Mouse (Mus musculus) 416B (cell line): ENCODE results near the gene Stox2.

Source experiments
- DNase-seq: peaks from one replicate; pipeline ENCODE4 v3.0.0; 2011; ENCODE audit warnings: low read depth

Gene Stox2

GRCm38 (mm10) chr8:47409061-47409460 is 37.1 kb downstream of the Stox2 start:
- no peak for DNase-seq

GRCm38 (mm10) chr8:47404852-47405251 is 41.3 kb downstream of the Stox2 start:
- no peak for DNase-seq

DNA sequence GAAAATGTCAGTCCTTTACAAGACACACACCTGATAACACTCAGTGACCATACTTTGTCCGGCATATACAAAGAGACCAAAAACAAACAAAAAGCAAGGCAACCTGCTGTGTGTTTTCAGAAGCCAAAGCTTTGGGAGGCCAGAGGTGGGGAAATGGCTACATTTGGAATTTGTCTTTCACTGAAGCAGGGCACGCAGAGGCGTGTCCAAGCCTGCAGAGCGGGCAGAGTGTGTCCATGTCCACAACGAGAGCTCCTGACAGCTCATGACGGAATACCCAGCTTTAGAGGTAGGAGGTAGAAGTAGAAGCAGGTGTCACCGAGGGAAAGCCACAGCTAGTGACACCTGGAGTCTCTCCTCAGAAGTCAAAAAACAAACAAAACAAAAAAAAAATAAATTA is 53.2 kb downstream of the Stox2 start:
- DNase-seq: no peak

DNA sequence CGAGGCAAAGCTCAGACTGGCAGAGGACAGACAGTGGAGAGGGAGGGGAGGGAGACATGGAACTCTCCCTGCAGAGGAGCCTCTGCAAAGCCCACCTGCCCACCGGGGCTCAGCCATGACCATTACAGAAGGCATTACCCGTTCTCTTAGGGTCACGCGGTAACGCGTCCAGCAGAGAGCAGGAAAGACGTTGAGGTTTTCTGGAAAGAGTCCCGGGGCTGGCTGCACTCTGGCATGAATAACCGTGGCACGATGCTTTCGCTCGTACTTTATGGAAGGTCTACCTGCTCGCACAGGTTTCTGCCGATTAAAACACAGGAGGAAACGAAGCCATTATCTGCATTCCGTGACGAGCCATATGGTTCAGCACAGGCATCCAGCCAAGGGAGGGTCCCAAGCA is 53.9 kb downstream of the Stox2 start:
- no peak for DNase-seq

DNA sequence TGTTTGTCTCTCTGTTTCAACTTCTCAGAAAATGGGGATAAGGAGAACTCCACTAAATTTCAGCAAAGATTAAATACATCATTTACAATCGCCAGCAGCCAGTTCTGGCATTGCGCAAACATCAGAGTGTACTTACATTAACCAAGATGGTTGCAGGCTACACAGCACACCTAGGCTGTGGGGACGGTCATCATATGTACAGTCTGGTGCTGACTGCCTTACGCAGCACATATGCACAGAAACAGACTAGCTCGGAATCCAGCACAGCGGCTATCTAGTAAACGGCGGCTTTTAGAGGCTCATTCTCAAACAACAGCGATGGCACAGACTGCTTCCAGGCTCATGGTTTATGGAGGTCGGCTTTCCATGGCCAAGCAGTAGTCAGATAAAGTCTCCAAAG is 54.3 kb downstream of the Stox2 start:
- no peak for DNase-seq

DNA sequence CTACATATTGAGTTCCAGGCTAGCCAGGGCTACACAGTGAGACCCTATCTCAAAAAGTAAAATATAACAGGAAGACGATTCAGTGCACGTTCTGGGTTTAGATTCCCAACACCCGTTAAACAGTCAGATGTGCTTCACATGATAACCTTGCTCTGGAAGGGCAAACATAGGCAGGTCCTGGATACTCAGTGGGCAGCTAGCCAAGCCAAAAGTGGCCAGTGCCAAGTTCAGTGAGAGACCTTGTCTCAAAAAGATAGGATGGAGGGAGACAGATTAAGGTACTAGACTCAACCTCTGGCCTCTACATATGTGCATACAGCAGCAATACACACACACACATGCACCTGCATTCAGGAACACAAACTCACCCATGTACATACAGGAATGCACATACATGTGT is 56.7 kb downstream of the Stox2 start:
- no peak for DNase-seq

GRCm38 (mm10) chr8:47388171-47388570 is 58.0 kb downstream of the Stox2 start:
- DNase-seq: no peak

DNA sequence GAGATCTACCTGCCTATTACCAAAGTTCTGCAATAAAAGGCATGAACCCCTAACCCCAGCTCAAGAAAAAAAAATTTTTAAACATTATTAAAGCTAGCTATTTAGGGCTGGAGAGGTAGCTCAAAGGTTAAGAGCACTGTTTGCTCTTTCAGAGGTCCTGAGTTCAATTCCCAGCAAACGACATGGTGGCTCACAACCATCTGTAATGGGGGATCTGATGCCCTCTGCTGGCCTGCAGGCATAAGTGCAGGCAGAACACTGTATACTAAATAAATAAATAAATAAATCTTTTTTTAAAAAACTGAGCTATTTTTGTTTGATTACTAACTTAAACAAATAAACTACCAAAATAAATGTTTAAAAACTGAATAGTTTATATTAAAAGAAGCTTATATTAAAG is 60.4 kb downstream of the Stox2 start:
- peak; percentile 22 for DNase-seq

DNA sequence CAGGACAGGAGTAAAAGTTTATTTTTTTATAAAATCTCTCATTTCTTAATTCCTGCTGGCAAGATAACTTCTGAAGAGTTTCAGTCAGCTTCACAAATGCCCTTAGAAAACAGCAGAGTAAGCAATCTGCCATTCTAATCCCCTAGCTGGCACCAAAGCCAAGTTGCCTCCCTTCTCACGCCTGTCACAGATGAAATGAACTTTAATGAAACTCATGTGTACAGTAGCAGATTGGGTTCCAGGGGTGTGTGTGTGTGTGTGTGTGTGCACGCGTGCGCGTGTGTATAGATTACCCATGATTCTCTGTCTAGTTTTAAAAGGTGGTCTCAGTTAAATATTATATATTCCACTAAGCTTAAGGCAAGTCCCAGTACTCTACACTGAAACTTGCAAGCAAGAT is 62.0 kb downstream of the Stox2 start:
- no peak for DNase-seq

DNA sequence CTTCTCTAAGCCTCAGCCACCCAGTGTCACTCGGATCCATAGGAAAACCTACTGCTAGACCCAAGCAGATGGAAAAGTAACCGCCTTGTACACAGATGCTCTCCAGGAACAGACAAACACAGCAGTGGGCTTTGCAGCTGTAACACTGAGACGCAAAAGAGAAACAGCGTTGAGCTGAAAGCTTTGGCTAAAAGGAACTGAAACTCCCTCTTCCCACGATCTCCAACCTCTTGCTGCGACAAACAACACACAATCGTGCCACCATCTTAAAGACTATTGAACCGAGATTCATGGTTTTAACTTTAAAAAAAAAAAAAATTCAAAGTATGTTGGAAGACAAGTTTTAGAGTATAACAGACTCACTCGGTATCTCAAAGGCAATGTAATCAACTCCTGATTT is 62.5 kb downstream of the Stox2 start:
- DNase-seq: no peak

- DNase-seq: no peak
These were observed 64.9 kb downstream of the Stox2 start for GRCm38 (mm10) chr8:47381216-47381615.

- peak; percentile 10 for DNase-seq
These were observed 65.4 kb downstream of the Stox2 start for GRCm38 (mm10) chr8:47380725-47381124.

- peak; percentile 88 for DNase-seq
These were observed 66.1 kb downstream of the Stox2 start for GRCm38 (mm10) chr8:47380075-47380474.

DNA sequence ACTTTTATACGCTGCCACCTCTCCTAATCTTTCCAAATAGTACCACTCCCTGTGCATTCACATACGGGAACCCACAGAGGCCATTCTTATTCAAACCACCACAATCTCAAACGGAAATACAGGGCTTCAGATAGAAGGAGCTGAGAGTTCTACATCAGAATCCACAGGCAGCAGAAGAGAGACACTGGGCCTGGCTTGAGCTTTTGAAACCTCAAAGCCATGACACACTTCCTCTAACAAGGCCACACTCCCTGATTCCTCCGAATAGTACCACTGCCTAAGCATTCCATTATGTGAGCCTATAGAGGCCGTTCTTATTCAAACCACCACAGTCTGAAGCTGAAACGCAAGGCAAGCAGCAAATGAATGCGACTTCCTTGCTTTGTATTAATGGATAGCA is 69.5 kb downstream of the Stox2 start:
- DNase-seq: no peak

DNA sequence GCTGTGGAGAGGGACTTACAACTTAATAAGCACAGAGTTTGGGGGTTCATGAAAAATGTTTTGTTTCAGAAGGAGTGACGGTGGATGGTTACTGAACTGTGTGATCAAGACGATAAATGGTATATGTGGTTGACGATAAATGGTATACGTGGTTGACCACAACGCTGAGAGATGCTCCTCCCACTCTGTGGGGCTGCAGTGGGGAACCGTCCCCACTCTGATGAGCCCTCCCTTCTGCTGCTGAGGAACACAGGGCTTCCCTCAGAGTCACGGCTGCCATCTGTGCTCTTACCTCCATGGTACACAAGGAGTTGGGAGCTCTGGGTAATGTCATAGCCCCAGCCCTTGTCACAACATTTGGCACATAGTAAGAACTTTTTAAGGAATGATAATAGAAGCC is 72.4 kb downstream of the Stox2 start:
- peak; percentile 47 for DNase-seq

DNA sequence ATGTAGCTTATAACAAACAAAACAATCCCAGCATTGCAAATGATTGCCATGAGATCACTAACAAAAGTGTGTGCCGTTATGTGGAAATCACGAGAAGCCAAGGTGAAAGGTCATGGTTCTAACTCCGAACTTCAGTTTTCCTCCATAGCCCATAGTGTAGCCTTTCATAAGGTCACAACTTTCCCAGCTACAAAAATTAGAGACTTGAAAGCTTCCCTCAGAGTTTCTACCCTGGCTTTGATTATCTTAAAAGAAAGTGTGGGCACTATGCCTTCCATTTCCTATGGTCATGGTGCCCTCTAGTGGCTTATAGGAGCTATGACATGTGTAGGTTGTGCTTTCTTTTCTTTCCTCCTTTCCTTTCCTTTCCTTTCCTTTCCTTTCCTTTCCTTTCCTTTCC is 74.6 kb downstream of the Stox2 start:
- peak; percentile 63 for DNase-seq

DNA sequence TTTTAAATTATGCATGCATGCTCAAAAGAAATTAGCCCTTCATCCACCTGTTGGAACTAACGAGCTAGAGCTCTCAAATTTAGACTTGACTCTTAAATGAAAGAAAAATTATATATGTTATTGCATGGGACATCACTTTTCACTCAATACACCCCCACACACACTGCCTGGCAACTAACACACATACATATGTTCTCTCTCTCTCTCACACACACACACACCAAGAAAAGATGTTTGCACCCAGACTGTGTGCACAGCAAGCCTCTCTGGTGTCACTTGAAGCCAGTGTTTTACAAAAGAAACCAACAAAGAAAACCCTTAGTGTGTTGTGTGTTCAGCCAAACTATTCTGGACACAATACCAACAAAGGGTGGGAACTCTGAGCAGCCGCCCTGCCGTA is 75.1 kb downstream of the Stox2 start:
- no peak for DNase-seq

- peak; percentile 77 for DNase-seq
These were observed 75.6 kb downstream of the Stox2 start for GRCm38 (mm10) chr8:47370421-47371080.

DNA sequence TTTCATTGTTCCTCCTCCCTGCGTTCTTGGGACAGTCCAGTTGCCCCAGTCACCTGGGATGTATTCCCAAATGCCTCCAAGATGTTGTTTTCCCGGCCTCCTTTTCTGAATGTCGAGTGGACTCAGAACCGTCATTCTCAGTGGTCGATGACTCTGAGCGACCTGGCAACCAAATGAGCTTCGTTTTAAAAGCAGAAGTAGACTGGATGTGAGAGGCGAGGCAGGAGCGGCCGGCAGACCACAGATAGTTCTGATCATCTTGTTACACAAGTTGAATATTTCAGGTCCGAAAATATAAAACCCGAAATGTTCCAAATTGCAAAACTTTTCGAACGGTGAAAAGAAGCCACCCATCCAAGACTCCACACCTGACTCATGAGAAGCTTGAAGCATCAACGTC is 76.2 kb downstream of the Stox2 start:
- no peak for DNase-seq

GRCm38 (mm10) chr8:47369044-47369769 is 77.0 kb downstream of the Stox2 start:
- DNase-seq: no peak

DNA sequence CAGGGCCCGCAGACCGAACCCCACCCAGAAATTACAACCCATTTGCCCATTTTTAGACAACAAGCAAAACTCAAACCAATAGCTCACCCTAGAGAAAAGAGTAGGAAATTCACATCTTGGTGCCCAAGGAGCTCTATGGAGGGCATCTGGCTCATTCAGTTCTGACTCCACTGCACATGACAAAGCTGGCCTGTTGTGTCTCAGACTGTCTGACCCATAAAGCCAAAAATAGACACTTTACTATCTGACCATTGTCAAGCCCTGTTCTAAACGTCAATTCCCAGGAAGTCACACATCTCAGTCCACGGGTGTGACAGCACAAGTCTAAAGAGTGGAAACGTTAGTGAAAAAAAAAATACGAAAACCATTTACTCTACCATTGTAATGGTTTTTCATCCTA is 79.1 kb downstream of the Stox2 start:
- DNase-seq: no peak

DNA sequence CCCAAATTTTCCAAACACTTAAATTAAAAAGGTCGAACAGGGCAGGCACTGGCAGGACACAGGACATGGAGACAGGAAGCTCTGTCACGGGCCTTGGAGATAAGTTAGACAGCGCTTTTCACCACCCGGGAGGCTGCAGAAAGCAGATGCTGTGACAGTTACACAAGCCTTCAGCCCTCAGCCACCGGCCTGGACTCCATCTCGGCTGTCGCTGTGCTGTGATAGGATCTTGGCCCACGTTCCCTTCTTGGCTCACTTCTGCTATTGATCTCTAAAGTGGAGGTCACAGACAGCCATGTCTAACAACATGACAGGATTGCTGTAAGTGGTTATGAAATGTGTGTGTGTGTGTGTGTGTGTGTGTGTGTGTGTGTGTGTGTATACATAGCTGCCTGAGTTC is 82.9 kb downstream of the Stox2 start:
- DNase-seq: no peak

- no peak for DNase-seq
These were observed 90.7 kb downstream of the Stox2 start for GRCm38 (mm10) chr8:47355340-47355906.
